Mouse (Mus musculus): ENCODE measurements around the gene Dner. TPM values are rescaled to one million over a fixed set of nuclear protein-coding genes. Genes with fewer than 3 reads are reported as not detected.

The Dner gene
- polyA plus RNA-seq, 1 experiment: 0.20 TPM

DNA sequence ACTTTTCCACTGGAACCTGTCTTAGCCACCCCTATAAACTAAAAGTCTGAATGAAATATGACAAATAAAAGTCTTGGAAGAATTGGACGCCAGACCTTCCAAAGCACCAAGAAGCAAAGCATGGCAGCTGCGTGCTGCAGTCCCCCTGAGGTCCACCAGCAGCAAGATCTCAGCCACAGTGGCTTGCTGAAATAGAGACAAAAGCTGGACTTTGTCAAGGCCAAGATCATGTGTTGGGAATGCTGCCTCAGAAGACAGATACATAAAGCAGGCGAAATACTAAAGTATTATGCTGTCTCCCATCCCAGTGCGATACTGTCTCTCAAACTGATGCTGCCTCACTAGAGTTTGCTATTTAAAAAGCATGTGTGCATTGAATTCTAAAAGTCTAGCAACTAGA, 296.9 kb downstream of the Dner start:
- no peak overlapping the region for H3K27ac ChIP-seq (ENCODE audit: insufficient read depth, low read depth, low read length)
- no peak overlapping the region for H3K4me3 ChIP-seq (ENCODE audit: insufficient read depth, low read length)
- TF ChIP-seq POLR2A (IDR thresholded peaks at IDR 0.05; ENCODE audit: borderline replicate concordance, low read depth, low read length) (no peak), CTCF (IDR thresholded peaks at IDR 0.05; ENCODE audit: low read depth, low read length) (no peak)
- H3K4me1 ChIP-seq (ENCODE audit: control insufficient read depth, insufficient read depth, low read length): peaks cover 3% of the 10 kb centered on the region

DNA sequence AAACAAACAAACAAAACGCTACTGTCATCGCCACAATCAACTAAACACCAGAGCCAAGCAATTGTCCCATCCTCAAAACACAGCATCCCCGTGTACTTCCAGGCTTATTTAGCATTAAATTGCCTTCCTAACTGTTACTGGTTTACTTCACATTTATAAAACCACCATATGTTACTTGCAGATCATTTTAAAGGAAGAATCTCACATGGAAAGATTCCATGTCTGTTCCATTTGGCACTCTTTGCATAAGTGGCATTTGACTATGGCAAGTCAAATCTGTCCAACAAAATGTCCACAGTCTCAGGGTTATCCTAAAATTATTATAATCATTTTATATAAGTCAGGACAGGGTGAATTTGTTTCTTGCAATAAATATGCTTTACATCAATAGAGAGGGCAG, 299.2 kb downstream of the Dner start:
- Histone ChIP-seq H3K4me3 (ENCODE audit: insufficient read depth, low read length) (no peak overlapping the region), H3K4me1 (ENCODE audit: control insufficient read depth, insufficient read depth, low read length) (no peaks in the 10 kb centered on the region), H3K27ac (ENCODE audit: insufficient read depth, low read depth, low read length) (no peak overlapping the region)
- no peak for TF ChIP-seq CTCF (IDR thresholded peaks at IDR 0.05; ENCODE audit: low read depth, low read length)
- no peak for TF ChIP-seq POLR2A (IDR thresholded peaks at IDR 0.05; ENCODE audit: borderline replicate concordance, low read depth, low read length)

DNA sequence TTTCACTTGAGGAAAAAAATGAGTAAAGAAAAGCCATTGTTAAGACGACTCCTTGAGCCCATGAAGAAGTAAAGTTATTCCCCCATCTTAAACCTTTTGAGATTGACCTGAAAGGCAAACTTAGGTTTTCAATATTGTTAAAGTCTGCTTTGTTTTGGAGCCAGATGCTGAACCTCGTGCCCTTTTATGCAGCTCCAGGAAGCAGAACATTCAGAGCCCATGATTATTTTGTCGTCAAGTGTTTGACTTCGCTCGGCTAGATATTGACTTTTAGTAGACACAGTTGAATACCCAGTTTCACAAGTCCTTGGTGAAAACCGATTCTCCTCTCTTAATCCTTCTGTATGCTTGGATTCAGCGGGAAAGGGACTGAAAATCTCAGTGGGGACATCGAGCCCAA, 300.1 kb downstream of the Dner start:
- Histone ChIP-seq H3K4me3 (ENCODE audit: insufficient read depth, low read length) (no peak overlapping the region), H3K27ac (ENCODE audit: insufficient read depth, low read depth, low read length) (no peak overlapping the region), H3K4me1 (ENCODE audit: control insufficient read depth, insufficient read depth, low read length) (no peaks in the 10 kb centered on the region)
- TF ChIP-seq CTCF (IDR thresholded peaks at IDR 0.05; ENCODE audit: low read depth, low read length) (no peak), POLR2A (IDR thresholded peaks at IDR 0.05; ENCODE audit: borderline replicate concordance, low read depth, low read length) (no peak)

DNA sequence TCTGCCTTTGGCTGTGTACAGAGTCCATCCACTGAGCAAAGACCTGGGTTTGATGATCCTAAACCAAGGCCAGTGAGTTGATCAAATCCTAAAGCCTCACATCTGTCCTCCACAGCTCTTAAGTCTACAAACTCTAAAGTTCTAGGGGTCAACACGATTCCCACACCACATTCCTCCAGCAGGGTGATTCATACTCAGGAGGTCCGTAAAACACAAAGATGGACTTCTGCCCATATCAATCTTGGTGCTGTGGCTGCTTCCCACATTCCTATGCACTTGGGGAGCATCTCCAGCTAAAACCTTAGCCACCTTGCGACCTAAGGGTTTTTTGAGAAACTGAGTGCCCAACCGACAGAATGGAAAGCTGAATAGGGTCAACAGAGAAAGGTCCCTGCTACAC, 305.1 kb downstream of the Dner start:
- TF ChIP-seq CTCF (IDR thresholded peaks at IDR 0.05; ENCODE audit: low read depth, low read length) (no peak), POLR2A (IDR thresholded peaks at IDR 0.05; ENCODE audit: borderline replicate concordance, low read depth, low read length) (no peak)
- H3K27ac ChIP-seq (ENCODE audit: insufficient read depth, low read depth, low read length): no peak overlapping the region
- no peaks in the 10 kb centered on the region for H3K4me1 ChIP-seq (ENCODE audit: control insufficient read depth, insufficient read depth, low read length)
- H3K4me3 ChIP-seq (ENCODE audit: insufficient read depth, low read length): no peak overlapping the region

DNA sequence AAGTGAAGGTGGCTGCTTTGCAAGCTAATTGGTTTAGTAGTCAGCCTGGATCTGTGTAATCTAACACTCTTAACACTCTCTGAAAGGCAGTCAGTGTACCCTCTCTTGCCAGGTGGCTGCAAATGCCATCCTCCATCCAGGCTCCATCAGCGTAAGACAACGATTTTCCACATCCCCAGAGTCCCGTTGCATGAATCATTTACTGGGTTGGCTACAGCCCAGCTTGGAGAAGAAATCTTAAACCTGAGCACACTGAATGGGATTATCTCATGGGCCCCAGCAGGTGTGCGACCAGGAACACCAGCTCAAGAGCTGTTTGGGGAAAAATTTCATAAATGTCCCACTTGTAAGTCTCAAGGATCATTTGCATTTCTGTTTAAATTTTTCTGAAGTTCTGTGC, 308.4 kb downstream of the Dner start:
- TF ChIP-seq CTCF (IDR thresholded peaks at IDR 0.05; ENCODE audit: low read depth, low read length) (no peak), POLR2A (IDR thresholded peaks at IDR 0.05; ENCODE audit: borderline replicate concordance, low read depth, low read length) (no peak)
- Histone ChIP-seq H3K27ac (ENCODE audit: insufficient read depth, low read depth, low read length) (no peak overlapping the region), H3K4me1 (ENCODE audit: control insufficient read depth, insufficient read depth, low read length) (no peaks in the 10 kb centered on the region), H3K4me3 (ENCODE audit: insufficient read depth, low read length) (no peak overlapping the region)

DNA sequence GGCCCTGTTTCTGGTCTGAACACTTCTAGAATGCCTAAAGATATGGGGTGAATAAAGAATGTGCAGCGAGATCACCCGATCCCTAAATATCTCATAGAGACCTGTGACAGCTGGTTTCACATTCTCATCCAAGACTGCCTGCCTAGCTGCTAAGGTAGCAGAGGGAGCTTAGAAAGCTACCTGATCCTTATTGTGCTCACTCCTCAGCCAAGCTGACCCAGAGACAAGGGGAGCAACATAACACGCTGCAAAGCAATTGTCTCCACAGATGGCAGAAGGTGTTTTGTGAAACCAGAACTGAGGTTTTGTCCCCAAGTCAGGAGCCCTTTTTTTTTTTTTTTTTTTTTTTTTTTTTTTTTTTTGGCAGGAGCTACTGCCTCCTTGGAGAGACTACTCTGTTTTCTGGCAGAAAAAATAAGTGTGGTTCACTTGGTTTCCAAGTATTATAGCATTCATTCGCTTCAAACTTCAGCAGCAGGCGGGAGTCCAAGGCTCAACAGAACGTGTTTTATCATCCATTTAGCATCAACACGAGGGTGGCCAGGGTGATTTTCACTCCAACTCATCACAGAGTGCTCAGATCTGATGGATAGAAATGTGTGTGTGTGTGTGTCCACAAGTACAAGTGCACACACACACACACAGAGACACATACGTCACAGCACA, 309.4 kb downstream of the Dner start:
- no peak for TF ChIP-seq CTCF (IDR thresholded peaks at IDR 0.05; ENCODE audit: low read depth, low read length)
- TF ChIP-seq POLR2A (IDR thresholded peaks at IDR 0.05; ENCODE audit: borderline replicate concordance, low read depth, low read length): no peak
- Histone ChIP-seq H3K4me3 (ENCODE audit: insufficient read depth, low read length) (no peak overlapping the region), H3K27ac (ENCODE audit: insufficient read depth, low read depth, low read length) (no peak overlapping the region), H3K4me1 (ENCODE audit: control insufficient read depth, insufficient read depth, low read length) (no peaks in the 10 kb centered on the region)

DNA sequence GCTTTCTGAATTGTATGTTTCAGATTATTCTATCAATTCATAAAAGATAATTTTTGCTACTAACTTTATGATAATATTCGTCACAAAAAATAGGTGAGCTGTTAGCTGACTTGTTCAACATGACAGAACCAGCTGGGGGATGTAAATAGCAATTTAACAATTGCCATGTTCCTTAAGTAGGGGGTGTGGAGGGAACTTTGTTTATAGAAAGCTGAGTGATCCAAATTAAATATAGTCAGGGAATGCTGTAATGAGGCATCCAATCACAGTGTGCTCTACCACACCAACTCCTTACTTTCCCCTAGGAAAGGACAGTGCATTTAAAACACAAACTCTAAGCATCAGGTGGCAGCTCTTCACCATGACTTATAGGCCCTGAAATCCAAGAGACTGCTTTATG, 313.3 kb downstream of the Dner start:
- no peak for TF ChIP-seq POLR2A (IDR thresholded peaks at IDR 0.05; ENCODE audit: borderline replicate concordance, low read depth, low read length)
- no peak for TF ChIP-seq CTCF (IDR thresholded peaks at IDR 0.05; ENCODE audit: low read depth, low read length)
- H3K27ac ChIP-seq (ENCODE audit: insufficient read depth, low read depth, low read length): no peak overlapping the region
- H3K4me3 ChIP-seq (ENCODE audit: insufficient read depth, low read length): no peak overlapping the region
- H3K4me1 ChIP-seq (ENCODE audit: control insufficient read depth, insufficient read depth, low read length): no peaks in the 10 kb centered on the region

DNA sequence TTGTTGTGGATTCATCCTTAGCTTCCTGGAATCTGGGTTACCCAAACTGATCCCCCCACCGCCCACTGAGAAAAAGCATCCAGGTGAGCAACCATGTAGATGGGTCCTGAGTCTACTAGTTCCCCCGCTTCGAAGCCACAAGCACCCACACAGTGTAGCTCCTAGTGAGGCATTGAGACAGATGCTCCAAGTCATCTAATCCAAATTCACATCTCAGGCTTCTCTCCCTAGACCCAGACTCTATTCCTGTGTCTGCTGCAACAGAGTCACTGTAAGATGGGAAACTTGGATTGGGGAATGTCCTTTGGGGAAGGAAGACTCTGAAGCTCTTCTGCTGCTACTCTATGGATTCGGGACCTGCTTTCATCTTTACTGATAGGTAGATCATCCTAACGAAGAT, 314.0 kb downstream of the Dner start:
- TF ChIP-seq POLR2A (IDR thresholded peaks at IDR 0.05; ENCODE audit: borderline replicate concordance, low read depth, low read length) (no peak), CTCF (IDR thresholded peaks at IDR 0.05; ENCODE audit: low read depth, low read length) (no peak)
- Histone ChIP-seq H3K27ac (ENCODE audit: insufficient read depth, low read depth, low read length) (no peak overlapping the region), H3K4me3 (ENCODE audit: insufficient read depth, low read length) (no peak overlapping the region)

DNA sequence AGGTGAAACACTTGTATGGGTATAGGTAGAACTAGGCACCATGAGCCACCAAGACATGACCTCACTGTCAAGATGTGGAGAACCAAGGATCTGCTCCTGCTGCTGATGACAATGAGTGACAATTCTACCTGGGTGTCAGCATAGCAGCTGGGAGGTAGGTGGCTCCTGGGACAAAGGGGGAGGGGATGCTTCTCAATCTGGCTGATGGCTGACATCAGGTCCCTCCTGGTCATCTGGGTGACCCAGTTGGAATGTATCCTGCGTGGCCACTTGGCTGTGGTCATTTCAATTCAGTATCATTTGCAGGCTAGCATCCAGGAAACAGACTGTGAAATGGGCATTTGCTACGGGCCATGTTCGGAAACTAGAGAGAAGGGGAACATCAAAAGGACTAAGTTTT, 315.1 kb downstream of the Dner start:
- no peak overlapping the region for H3K4me3 ChIP-seq (ENCODE audit: insufficient read depth, low read length)
- TF ChIP-seq POLR2A (IDR thresholded peaks at IDR 0.05; ENCODE audit: borderline replicate concordance, low read depth, low read length) (no peak), CTCF (IDR thresholded peaks at IDR 0.05; ENCODE audit: low read depth, low read length) (no peak)
- no peak overlapping the region for H3K27ac ChIP-seq (ENCODE audit: insufficient read depth, low read depth, low read length)
- H3K4me1 ChIP-seq (ENCODE audit: control insufficient read depth, insufficient read depth, low read length): no peaks in the 10 kb centered on the region

More for the DNA sequence above, 314.0 kb downstream of the Dner start:
- no peaks in the 10 kb centered on the region for H3K4me1 ChIP-seq (ENCODE audit: control insufficient read depth, insufficient read depth, low read length)

DNA sequence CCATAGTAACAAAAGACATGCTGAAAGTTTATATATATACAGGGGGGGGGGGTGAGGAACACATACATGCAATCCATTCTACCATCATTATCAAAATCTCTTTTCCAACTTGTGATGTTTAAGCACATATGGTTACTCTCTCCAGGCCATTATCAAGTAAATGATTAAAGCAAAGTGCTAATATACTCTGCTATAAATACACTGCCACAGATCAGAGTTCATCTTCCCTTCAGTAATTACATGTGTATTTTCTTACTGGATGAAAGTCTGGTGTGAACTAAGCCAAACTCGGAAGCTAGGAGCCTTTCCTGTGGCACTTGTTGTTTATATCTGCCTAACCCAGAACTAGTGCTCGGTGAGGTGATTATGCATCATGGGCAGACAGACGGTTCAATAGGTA, 328.3 kb downstream of the Dner start:
- no peak overlapping the region for H3K4me3 ChIP-seq (ENCODE audit: insufficient read depth, low read length)
- no peak for TF ChIP-seq POLR2A (IDR thresholded peaks at IDR 0.05; ENCODE audit: borderline replicate concordance, low read depth, low read length)
- TF ChIP-seq CTCF (IDR thresholded peaks at IDR 0.05; ENCODE audit: low read depth, low read length): no peak
- H3K27ac ChIP-seq (ENCODE audit: insufficient read depth, low read depth, low read length): no peak overlapping the region
- peaks cover 55% of the 10 kb centered on the region for H3K4me1 ChIP-seq (ENCODE audit: control insufficient read depth, insufficient read depth, low read length)

DNA sequence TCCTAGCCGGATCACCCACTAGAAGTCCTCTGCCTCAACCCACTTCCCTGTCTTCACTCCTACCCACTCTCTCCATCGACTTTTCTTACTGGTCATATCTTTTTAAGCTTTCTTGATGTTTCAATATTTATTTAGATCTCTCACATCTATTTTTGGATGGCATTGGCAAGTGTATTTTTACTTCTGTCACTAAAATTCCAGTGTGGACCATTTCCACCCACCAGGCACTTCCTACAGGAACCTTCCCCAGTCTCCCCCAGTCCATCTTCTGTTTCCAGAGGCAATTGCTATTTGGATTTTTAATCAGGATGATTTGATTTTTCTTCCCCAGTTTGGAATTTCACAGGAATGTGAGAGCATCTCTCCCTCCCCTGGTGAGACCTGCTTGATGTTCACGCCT, 329.5 kb downstream of the Dner start:
- peaks cover 65% of the 10 kb centered on the region for H3K4me1 ChIP-seq (ENCODE audit: control insufficient read depth, insufficient read depth, low read length)
- H3K27ac ChIP-seq (ENCODE audit: insufficient read depth, low read depth, low read length): no peak overlapping the region
- no peak overlapping the region for H3K4me3 ChIP-seq (ENCODE audit: insufficient read depth, low read length)
- TF ChIP-seq CTCF (IDR thresholded peaks at IDR 0.05; ENCODE audit: low read depth, low read length) (no peak), POLR2A (IDR thresholded peaks at IDR 0.05; ENCODE audit: borderline replicate concordance, low read depth, low read length) (no peak)

Measured in bone marrow macrophage, adult 2 months (primary cell).